Mouse (Mus musculus): Measurements from ENCODE around the gene Pde6h. TPM values are rescaled to one million over a fixed set of nuclear protein-coding genes. Genes with fewer than 3 reads are reported as not detected.

The Pde6h gene
- total RNA-seq, 2 experiments from 2014 or later, result not detected

DNA sequence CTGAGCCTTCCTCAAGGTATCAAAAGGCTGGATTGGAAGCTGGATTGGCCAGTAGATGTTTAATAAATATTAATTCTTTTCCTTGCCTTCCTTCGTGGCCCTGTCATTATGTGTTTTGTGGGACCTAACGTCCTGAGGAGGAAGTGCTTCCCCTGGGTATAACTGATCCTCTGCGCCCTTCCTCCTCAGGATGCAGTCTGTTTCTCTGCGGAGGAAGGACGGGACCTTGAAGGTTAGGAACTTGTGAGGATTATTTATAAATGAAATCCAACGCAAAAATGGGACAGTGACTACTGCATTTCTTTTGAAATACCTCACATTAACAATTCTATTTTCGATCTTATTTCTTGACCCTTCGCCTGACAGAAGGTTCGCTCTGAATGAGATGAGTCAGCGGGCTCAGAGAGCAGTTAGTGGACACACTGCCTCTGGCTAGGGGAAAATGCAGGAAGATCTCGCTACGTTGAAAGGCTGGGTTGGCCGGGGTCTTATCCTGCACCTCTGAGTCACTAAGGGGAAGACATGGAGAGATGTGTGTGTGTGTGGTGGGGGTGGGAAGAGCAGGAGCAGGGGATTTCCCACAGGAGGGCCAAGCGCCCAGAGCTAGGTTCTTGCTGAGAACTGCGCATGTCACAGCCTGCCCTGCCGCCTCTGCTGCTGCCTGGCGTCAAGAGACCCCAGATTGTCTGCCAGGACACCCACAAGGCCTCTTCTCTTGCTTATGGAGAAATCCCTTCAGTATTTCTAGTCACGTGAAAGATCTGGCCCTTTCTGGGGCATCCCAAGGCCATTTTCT, 14.9 kb downstream of the Pde6h start:
- ATAC-seq (replicated peaks; ENCODE audit: low FRiP score, poor library complexity, severe bottlenecking), result no peak

DNA sequence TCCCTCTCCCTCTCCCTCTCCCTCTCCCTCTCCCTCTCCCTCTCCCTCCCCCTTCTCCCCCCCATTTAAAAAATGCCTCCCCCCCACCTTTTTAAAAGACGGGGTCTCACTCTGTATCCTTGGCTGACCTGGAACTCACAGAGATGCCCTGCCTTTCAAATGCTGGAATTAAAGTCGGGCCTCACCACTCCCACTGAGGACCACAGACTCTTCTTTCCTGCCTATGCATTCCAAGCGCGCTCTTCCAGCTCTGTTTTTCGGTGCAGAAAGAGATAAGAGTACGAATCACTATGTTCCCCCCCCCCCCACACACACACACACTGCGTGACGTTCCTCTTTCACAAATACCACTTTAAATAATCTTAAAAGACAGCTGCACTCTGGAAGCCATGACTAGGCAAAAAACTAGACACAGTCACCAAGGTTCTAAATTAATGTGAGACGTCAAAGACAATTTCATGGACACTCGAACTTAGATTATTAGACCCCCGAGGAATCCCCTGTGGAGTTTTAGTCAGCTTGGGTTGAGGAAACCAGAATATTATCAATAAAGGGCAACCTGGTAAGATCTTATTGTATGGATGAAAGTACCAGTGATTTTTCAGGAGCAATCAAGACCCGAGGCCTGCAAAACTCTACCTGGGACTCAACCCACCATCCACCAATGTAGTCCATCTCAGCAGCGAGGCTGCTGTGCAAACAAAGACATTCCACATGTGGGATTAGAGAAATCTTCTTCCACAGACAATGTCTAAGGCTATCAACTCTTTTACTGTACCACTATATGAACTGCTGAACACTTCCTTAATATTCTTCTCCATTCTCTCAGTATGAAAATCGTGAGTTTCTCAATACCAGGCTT, 15.9 kb downstream of the Pde6h start:
- no peak for ATAC-seq (replicated peaks; ENCODE audit: low FRiP score, poor library complexity, severe bottlenecking)

DNA sequence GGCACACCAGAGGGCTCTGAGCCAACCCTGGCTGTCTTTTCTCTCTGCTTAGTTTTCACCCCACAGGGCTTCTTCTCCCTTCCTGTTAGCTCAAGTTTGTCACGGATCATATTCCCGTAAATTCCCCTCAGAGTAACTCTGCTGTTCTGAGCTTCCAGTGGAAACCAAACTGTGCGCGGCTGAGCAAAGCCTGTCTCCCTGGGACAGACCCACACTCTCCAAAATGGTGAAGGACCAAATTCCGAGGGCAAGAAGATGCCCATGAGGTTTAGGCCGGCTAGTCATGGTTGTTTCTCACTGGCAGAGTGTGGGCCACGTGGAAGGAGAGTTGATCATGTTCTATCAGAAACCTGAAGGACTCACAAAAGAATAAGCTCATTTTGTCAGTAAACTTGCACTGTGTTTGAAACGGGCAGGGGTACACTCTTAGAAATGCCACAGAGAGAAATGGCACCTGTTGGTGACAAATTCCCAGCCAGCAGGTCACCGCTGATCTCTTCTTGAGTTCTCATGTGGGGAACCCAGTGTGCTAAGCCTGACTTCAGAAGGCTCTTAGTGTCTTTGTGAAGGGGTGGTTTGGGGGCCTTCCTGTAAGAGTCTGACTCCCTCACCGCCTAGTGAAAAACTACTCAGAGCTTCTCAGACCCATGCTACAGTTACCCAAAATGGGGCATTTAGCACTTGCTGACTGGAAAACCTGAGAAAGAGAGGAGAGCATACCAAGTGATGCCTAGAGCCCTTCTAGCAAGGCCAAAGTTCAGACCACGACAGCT, 16.7 kb downstream of the Pde6h start:
- no peak for ATAC-seq (replicated peaks; ENCODE audit: low FRiP score, poor library complexity, severe bottlenecking)

DNA sequence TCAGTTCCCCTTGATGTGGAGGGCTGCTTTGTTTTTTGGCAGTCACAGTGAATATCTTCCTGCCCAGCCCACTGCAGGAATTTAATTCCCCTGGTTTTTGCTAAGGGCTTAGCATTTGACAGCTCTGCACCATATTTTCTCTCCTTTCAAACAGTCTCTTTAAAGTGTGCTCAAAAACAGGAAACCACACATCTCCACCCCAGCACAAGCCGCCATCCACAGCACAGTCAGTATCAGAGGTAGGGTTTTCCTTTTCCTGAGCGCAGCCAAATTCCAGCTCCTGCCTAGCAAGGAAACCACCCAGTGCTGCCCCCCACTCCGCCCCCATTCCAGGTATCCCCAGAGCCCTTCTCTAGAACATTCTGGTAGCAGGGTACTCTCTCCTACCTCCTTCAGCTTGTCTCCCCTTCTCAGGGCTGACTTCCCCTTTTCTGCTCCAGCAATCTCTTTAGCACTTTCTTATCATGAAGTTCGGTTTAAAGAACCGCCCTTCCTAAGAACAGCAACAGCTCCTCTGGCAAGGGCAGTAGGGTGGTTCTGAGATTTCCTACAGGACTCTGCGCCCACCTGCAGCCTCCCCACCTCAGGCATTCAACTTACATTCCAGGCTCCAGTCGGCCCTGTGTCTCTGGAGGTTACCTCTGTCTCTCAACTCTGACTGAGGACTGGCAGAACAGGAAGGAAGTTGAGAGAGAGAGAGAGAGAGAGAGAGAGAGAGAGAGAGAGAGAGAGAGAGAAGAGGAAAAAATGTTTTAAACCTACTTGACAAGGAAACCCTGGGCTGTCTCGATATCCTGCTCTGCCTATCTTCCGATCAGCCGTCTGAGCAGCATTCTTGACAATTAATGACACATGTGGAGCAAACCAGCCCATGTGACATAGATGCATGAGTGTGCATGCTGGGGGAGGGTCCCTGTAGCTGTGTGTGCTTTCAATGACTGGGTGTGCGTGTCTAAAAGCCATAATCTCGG, 17.7 kb downstream of the Pde6h start, which contains the start of gene Arhgdib:
Gene Arhgdib (minus strand): TSS at position 849 of the 971 bp plus-strand sequence.
- ATAC-seq (replicated peaks; ENCODE audit: low FRiP score, poor library complexity, severe bottlenecking), result no peak

DNA sequence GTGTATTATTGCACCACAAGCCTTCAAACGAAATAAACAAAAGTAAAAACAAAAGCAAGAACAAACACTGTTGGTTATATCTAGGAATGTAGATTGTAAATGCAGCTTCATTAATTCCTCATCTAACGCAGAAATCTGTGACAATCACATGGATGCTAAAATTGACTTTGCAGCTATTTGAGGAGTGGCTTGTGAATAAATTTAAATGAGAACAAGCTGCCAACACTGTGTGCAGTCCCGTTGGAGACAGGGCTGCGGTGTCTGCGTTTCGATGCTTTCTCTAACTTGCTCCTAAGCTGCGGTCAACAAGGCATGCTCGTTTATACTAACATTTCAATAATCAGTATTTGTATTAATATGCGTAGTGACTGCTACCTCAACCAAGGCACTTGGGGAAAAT, 18.6 kb downstream of the Pde6h start:
- no peak for ATAC-seq (replicated peaks; ENCODE audit: low FRiP score, poor library complexity, severe bottlenecking)

DNA sequence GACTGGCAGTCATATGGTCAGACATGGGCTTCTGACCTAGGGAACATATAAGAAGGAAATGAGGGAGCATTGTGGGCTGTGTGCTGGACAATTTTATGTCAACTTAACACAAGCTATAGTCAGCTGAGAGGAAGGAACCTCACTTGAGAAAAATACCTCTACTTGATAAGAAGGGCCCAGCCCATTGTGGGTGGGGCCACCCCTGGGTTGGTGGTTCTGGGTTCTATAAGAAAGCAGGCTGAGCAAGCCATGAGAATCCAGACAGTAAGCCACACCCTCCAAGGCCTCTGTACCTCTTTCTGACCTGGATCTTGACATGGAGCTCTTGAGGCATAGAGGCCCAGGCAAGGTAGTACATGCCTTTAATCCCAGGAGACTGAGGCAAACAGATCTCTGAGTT, 19.8 kb downstream of the Pde6h start:
- no peak for ATAC-seq (replicated peaks; ENCODE audit: low FRiP score, poor library complexity, severe bottlenecking)

DNA sequence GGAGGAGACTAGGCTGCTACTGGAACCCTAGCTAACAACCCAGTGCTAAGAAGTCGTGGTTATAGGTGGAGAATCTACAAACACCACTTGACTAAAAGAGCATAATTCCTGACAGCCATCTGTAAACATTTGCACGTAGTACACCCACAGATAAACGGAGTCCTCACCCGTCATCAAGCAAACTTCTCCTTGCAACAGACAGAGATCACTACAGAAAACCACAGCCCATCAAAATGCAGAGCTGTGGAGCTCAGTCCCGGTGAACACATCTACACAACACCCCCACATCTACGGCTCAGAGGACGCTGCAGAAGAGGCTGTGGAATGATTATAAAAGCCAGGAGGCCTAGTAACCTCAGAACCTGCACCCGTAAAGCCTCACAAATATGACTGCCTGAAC, 20.9 kb downstream of the Pde6h start:
- no peak for ATAC-seq (replicated peaks; ENCODE audit: low FRiP score, poor library complexity, severe bottlenecking)

DNA sequence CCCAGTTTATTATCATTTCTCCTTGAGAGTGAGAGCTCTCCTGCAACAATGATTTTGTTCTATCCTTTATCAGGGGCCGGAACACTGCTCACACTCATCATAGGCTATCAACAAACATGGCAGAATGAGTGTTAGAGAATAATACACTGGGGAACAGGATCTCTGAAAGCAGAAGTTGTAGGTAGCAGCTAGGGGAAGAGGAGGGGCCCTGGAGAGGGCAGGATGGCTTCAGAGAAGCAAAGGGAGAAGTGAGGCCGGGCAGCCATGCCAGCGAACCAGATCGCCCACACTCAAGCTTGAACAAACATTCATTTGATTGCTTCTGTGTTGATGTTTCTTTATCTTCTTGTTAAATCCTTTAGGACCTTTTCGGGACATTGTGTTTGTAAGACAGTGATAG, 22.6 kb downstream of the Pde6h start:
- no peak for ATAC-seq (replicated peaks; ENCODE audit: low FRiP score, poor library complexity, severe bottlenecking)

DNA sequence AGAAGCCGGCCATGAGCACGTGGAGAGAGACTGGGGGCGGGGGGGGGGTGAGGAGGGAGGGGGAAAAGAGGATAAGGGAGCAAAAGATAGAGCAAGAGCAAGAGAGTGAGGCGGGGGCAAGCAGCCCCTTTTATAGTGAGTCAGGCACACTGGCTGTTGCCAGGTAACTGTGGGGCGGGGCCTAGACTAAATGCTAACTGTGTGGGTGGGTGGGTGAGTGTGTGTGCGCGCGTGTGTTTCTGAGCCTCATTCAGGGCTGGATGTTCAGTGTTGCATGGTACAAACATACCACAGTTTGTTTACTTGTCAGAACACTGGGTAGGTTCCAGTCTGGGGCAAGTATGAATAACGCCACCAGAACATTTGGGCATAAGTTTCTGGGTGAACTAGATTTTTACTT, 23.3 kb downstream of the Pde6h start:
- no peak for ATAC-seq (replicated peaks; ENCODE audit: low FRiP score, poor library complexity, severe bottlenecking)

DNA sequence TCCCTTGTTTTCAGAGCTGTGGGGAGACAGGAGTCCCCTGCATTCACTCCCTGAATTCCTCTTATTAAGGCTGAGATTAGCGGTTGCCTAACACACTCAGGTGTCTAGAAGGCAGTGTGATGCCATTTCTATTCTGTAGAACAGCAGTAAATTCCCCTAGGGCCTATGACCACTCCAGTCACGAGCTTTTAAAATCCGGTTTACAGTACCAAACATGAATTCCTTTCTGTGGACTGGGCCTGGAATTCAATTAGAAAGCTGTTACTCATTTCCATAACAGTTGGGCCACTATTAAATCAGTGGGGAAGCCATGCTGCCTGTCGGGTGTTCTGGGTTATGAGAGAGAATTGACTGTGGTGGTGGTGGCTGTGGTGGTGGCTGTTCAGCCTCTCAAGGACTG, 24.1 kb downstream of the Pde6h start:
- no peak for ATAC-seq (replicated peaks; ENCODE audit: low FRiP score, poor library complexity, severe bottlenecking)

DNA sequence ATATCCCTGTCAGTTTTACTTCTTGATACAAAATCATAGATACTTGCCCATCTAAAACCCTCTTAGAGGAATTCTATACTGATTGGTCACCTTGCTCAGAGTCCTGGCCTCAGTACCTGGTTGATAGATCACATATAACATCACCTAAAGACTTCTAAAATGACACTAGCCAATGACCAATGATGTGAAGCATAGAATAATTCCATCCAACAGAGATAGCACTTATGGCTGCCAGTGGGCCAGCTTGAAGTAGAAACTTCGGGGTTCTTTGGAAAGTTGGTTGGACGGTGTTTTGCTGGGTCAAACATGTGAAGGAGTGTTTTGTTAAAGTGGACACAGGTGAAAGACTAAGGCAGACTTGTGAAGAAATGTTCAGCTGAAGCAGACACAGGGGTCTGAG, 26.5 kb downstream of the Pde6h start:
- no peak for ATAC-seq (replicated peaks; ENCODE audit: low FRiP score, poor library complexity, severe bottlenecking)

DNA sequence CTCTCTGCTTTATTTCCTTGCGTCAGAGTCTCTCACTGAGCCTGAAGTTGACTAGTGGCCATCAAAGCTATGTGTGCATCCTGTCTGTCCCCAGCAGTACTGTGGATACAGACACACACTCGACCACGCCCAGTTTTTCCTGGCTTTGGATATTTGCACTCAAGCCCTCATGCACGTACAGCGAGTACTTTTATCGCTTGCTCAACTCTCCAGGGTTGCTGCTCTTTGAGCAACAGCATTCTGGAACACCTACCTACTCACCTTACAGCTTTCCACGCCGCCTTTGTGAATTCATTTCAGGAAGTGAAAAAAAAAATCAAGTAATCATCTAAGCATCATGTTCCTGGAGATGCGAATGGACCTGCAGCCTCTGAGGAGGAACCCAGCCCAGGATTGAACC, 29.3 kb downstream of the Pde6h start:
- no peak for ATAC-seq (replicated peaks; ENCODE audit: low FRiP score, poor library complexity, severe bottlenecking)

DNA sequence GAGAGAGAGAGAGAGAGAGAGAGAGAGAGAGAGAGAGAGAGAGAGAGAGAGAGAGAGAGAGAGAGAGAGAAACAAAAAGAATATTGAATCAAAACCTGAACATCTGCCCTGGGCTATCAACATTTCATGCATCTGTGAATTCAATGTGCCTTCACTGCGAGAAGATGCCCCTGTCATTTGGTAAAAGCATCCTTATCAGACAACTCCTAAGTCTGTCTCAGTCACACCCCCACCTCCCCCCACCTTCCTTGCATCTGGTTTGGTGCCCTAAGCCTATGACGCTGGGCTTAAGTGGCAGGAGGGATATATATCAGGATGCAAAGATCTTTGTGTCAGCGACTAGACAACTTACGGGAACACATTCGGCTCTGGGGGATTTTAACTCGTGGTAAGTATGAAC, 30.6 kb downstream of the Pde6h start:
- ATAC-seq (replicated peaks; ENCODE audit: low FRiP score, poor library complexity, severe bottlenecking), result no peak

DNA sequence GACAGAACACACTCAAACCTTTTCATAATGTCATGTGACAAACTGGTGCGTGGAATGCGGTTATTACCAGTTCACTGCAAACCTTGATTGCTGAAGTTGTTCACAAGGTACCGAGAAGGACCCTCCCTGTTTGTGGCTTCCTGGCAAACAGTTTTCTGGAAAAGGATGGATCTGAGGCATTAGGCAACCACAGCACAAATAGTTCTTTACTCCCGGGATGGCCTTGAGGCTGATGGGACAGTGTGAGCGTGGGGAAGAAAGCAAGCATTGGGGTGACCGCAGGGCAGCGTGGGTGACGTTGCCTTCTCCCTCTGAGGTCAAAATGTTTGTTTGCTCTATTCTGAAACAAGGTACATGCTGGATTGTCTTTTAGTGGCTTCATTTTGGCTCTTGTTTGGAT, 31.1 kb downstream of the Pde6h start:
- no peak for ATAC-seq (replicated peaks; ENCODE audit: low FRiP score, poor library complexity, severe bottlenecking)

DNA sequence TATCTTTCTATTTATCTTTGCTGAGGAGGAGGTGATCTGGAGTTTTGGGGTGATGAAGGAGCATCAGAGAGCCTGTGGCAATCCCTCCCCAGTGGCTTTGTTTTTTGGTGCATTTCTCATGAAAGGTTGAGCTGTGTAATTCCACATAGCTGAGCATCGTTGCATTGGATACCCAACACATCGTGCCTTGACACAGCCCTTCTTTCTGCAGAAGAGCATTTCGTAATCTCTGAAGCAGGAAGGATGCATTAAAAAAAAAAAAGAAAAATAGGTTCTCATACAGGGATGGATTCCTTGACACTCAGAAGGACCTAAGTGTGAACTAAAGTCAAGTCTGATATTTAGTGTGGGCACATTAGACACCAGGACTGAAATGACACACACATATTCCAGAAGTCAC, 31.6 kb downstream of the Pde6h start:
- ATAC-seq (replicated peaks; ENCODE audit: low FRiP score, poor library complexity, severe bottlenecking), result no peak

DNA sequence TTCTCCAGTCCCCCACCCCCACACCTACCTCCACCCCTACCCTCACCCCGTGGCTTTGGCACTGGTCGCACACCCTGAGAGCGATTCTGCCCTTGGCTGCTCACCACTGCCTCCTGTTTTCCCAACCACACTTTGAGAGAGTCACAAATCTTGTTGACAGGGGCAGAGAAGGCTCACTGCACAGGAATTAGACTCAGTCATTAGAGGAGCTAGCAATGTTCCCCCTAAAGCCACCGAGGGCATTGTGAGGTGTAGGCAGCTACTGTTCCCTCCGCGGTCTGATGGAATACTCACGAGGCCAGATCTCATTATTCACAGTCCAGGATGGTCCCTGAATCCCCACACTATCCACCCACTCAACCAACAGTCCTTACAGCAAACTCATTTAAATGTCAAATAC, 33.4 kb downstream of the Pde6h start:
- ATAC-seq (replicated peaks; ENCODE audit: low FRiP score, poor library complexity, severe bottlenecking), result no peak

DNA sequence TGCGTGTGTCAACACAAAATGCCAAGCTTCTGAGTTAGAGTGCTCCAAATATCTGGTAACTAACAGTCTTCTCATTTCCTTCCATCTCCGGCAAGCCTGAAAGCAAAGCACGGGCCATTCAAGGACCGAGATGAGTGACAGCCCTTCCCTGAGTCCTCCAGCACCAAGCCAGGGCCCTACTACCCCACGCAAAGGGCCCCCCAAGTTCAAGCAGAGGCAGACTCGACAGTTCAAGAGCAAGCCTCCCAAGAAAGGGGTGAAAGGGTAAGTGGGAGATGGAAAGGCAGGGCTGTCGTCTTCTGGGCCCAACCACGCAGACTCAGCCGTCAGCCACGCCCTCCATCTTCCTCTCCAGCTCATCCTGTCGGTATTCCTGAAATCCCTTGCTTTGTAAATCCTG, 35.5 kb downstream of the Pde6h start:
- ATAC-seq (replicated peaks; ENCODE audit: low FRiP score, poor library complexity, severe bottlenecking), result no peak

DNA sequence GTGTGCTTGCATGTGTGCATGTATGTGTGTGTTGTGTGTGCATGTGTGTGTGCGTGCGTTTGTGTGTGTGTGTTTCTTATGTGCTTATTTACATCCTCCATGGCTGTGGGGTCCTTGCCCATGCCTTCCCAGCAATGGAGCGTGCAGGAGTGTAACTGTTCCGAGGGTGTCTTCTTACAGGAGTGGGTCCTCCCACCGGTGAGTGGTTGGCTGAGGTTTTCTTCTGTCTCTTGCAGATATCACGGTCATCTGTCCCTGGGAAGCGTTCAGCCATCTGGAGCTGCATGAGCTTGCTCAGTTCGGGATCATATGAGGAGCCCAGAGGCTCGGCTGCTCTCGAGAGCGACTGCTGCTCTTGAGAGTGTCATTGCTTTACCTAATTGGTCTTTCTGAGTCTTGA, 39.3 kb downstream of the Pde6h start:
- no peak for ATAC-seq (replicated peaks; ENCODE audit: low FRiP score, poor library complexity, severe bottlenecking)

All from erythroid progenitor cell, adult 5-6 weeks (primary cell).